Mouse (Mus musculus) layer of hippocampus, adult 2 months (tissue): ENCODE measurements at regions not wholly inside any gene's neighbourhood (a gene's known extent, or its start where the extent isn't known, plus 50 kb on each side); places are given as distances from the start of the nearest gene placed in this dataset.

Experiments used
- DNase-seq, 2 experiments: peaks; one replicate each; pipeline ENCODE4 v3.0.0; 2022; ENCODE audit warnings: low spot score in 2 of 2
- H3K27ac ChIP-seq: fragments of 200-600 bp; 2 replicates; pipeline ENCODE4 v1.8.1; 2022
- H3K4me3 ChIP-seq: fragments of 200-600 bp; 2 replicates; pipeline ENCODE4 v1.8.1; 2022; ENCODE audit warnings: mild to moderate bottlenecking
- CTCF ChIP-seq: fragments of 200-600 bp; conservative IDR thresholded peaks from 2 replicates; pipeline ENCODE4 v1.8.1; 2022; ENCODE audit warnings: antibody characterized with exemption, mild to moderate bottlenecking, moderate library complexity

- DNase-seq: no peak
- H3K27ac ChIP-seq: no peak overlapping the region
- no peak for TF ChIP-seq CTCF
- no peak overlapping the region for H3K4me3 ChIP-seq
Measured at GRCm38 (mm10) chr1:61306296-61306695, 328.6 kb downstream of the Icos start.

DNA sequence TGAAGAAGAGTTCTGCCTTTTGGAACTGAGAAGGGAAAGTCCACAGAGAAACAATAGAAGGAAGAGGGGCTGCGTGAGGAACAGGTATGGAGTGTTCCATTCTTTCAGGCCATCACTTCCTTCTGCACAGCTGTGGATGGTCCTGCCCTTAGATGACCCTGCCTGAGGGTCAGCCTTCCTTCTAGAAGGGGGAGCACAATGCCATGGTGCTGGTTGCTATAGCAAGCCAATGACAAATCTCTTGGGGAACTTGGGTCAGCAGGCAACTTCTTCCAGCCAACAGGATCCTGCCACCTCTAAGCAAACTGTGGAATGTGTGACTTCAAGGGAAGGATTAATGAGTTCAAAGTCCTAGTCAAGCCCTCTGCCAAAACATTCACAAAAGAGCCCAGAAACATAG is 329.1 kb upstream of the Pard3b start:
- no peak for TF ChIP-seq CTCF
- no peak overlapping the region for H3K4me3 ChIP-seq
- no peak for DNase-seq
- no peak overlapping the region; the same call in 1 of the 2 replicates for H3K27ac ChIP-seq

- no peak for DNase-seq
- TF ChIP-seq CTCF: no peak
- no peak overlapping the region for H3K4me3 ChIP-seq
- peak overlapping the region; percentile 2; the same call in 1 of the 2 replicates for H3K27ac ChIP-seq
Measured at GRCm38 (mm10) chr1:61310063-61310760, 328.4 kb upstream of the Pard3b start.

GRCm38 (mm10) chr1:61310761-61311090 is 327.9 kb upstream of the Pard3b start:
- no peak for DNase-seq
- Histone ChIP-seq H3K4me3 (no peak overlapping the region), H3K27ac (0 out of 2 replicates have a peak overlapping the region, but pooled peaks have one; percentile 5)
- TF ChIP-seq CTCF: no peak

GRCm38 (mm10) chr1:61313196-61313595 is 325.4 kb upstream of the Pard3b start:
- Histone ChIP-seq H3K4me3 (no peak overlapping the region), H3K27ac (no peak overlapping the region)
- no peak for DNase-seq
- no peak for TF ChIP-seq CTCF

DNA sequence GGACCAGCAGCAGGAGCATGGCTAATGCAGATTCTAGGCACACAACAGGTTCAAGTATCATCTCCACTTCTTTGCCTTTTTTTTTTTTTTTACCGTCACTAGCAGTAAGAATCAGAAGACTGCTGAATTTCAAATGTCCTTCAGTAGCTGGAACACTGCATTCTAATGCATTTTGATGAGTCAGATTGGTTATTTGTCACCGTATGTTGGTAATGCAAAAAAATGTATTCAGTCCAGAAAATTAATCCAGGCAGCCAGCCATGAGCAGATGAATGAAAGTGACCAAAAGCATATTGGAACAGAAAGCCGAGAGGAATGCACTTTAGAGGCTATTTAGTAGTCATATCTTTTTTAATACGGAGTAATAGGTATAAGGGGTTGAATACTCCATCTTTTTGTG is 322.4 kb upstream of the Pard3b start:
- Histone ChIP-seq H3K4me3 (no peak overlapping the region), H3K27ac (peak overlapping the region; percentile 24; the same call in 1 of the 2 replicates)
- TF ChIP-seq CTCF: no peak
- DNase-seq: no peak

- DNase-seq: no peak
- H3K4me3 ChIP-seq: no peak overlapping the region
- no peak for TF ChIP-seq CTCF
- H3K27ac ChIP-seq: peak overlapping the region; percentile 24; the same call in 1 of the 2 replicates
Measured at GRCm38 (mm10) chr1:61316736-61317135, 321.9 kb upstream of the Pard3b start.

- no peak for DNase-seq
- Histone ChIP-seq H3K27ac (no peak overlapping the region), H3K4me3 (no peak overlapping the region)
- TF ChIP-seq CTCF: no peak
Measured at GRCm38 (mm10) chr1:61318042-61318441, 320.6 kb upstream of the Pard3b start.

DNA sequence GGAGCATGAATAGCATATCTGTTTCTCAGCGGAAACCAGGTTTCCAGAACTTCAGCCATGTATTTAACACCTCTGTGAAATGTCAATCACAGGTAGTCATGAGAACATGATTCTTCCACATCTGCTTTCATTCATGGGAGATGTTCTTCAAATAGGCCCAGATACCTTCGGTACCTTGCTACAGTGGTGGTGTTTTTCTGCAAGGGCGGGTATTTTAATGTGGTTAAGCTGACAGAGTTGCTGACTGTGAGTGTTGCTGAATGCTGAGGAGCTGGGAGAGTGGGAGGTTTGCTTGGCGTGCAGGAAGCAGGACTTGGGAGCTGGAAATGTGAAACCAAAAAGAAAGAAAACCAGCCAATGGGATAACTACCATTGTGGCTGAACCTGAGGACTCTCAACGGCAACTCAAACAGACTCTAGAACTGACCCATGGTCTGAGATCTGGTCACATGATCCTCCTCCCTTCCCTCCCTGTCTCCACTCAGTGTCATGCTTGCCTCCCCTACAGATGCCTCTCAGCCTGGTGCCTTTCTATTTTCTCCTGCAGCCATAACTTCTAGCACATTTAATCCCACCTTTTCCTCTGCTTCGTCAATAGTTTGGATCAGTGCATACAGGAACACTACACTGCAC is 317.0 kb upstream of the Pard3b start:
- DNase-seq: no peak
- Histone ChIP-seq H3K27ac (no peak overlapping the region), H3K4me3 (no peak overlapping the region)
- TF ChIP-seq CTCF: no peak

- no peak for DNase-seq
- H3K27ac ChIP-seq: no peak overlapping the region
- H3K4me3 ChIP-seq: no peak overlapping the region
- TF ChIP-seq CTCF: no peak
Measured at GRCm38 (mm10) chr1:61331456-61331855, 307.2 kb upstream of the Pard3b start.

- DNase-seq: no peak
- TF ChIP-seq CTCF: no peak
- Histone ChIP-seq H3K27ac (no peak overlapping the region), H3K4me3 (no peak overlapping the region)
Measured at GRCm38 (mm10) chr1:61331906-61332305, 306.7 kb upstream of the Pard3b start.

GRCm38 (mm10) chr1:61336367-61336766 is 302.3 kb upstream of the Pard3b start:
- Histone ChIP-seq H3K4me3 (no peak overlapping the region), H3K27ac (no peak overlapping the region)
- TF ChIP-seq CTCF: no peak
- DNase-seq: no peak

GRCm38 (mm10) chr1:61352921-61353320 is 285.7 kb upstream of the Pard3b start:
- DNase-seq: no peak
- Histone ChIP-seq H3K4me3 (no peak overlapping the region), H3K27ac (no peak overlapping the region)
- no peak for TF ChIP-seq CTCF

DNA sequence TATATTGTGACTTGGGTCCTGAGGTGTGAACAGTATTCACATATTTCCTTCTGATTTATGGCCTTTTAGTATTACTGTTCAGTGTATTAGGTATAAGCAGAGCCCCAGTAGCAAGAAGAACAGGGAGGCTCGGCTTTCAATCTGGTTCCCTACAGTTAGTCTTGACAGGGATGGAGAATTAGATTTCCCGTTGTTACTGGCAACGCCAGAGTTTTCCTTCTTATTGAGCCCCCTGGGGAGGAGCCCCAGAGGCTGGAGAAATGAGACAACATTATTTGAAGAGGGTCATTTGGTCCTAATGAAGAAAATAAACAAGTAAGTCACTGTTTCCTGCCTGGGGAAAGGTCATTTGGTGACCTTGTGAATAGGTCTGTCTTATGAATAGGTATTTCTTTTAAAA is 285.1 kb upstream of the Pard3b start:
- no peak for DNase-seq

More for the DNA sequence above, 285.1 kb upstream of the Pard3b start:
- no peak overlapping the region for H3K27ac ChIP-seq
- no peak overlapping the region for H3K4me3 ChIP-seq
- TF ChIP-seq CTCF: no peak
